Mouse (Mus musculus): ENCODE measurements around the gene Twnk.

Twnk gene

DNA sequence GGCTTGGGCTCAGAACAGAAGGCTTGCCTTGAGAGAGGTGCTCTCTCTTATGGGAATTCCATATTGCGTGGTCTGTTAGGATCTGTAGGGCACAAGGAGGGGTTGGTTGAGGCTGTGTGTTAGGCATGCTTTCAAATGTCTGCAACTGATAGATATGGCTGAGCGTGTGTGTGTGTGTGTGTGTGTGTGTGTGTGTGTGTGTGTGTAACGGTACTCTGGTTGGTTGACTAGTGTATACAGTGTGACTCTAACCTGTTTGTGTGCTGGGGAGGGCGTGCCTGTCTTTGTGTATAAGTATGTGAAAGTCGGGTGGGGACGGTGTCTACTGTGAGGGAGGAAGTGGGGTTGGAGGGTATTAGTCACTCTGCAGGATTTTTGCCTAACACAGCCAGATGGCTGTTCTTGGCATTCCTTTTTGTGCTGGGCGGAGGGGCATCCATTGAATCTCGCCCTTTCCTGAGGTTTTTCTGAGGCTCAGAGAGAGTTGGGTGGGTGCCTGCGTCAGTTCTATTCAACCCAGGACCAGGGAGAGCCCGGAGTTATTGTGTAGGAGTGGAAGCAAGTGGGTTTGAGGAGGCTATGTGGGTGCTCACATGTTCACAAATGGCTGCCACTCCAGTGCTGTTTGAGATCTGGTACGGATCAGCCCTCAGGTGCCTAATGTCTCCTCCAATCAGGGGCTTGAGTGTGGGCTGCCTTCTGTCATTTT lies 42.6 kb downstream of the Twnk start:
- in situ Hi-C loops (cut with MboI, MseI), result loop anchor here (5.0 kb wide), 1 partner anchor 41 kb away; the partner anchor contains the start of genes Mrpl43 and Twnk

DNA sequence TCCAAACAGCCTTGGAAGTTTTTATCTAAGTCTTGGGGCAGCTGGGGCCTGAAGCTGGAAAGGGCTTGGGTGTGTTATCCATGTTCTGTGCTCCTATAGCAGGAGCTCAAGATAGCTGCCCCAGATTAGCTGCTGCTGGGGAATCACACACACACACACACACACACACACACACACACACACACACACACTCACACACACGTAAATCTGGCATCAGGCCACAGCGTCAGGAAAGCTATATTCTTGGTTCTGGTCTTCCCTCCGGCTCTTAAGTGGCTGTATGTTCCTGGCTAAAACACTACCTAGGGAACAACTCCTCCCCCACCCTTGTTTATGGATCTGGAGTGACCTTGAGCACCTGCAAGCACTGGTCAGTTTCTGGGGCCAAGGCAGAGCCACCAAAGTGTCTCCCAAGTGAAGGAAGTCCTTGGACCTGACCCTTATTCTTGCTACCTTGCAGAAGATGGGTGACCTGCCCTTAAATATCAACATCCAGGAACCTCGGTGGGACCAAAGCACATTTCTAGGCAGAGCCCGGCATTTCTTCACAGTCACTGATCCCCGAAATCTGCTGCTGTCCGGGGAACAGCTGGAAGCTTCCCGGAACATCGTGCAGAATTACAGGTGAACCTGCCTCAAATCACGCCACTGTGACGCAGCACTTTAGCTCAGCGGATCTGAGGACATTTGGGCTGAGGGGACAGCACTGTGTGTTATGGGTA lies 43.3 kb downstream of the Twnk start:
- in situ Hi-C loops (cut with MboI, MseI), result loop anchor here (5.0 kb wide), 1 partner anchor 42 kb away; the partner anchor contains the start of genes Mrpl43 and Twnk

DNA sequence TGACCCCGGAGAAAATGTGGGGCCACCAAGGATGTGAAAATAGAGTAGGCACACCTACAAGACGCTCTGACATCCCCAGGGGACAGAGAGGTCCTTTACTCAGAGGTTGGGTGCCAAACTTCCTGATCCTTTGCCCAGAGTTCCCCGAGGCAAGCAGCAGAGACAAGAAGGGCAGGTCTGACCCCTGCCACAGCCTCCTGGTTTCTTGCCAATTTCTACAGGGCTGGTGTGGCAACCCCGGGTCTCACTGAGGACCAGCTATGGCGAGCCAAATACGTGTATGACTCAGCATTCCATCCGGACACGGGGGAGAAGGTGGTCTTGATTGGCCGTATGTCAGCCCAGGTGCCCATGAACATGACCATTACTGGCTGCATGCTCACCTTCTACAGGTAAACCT lies 44.1 kb downstream of the Twnk start:
- in situ Hi-C loops (cut with MboI, MseI), result loop anchor here (5.0 kb wide), 1 partner anchor 42 kb away; the partner anchor contains the start of genes Mrpl43 and Twnk

DNA sequence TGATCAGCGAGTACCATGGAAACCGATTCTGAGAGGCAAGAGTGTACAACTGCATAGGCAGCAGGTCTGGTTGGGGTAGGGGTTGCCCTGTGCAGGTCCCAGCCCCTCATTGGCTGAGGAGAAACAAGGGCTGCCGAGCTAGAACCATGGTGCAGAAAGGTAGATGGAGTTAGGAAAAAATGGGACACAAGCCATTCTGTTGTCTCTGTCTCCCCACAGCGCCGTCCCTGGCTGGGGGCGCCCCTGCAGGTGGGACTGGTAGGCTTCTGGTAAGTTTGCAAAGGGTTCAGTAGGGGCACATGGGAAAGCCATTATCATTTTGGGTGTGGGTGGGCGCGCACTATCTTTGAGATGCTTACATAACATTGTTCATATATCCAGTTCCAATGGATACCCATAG lies 48.0 kb downstream of the Twnk start:
- in situ Hi-C loops (cut with MboI, MseI), result no loop called here

DNA sequence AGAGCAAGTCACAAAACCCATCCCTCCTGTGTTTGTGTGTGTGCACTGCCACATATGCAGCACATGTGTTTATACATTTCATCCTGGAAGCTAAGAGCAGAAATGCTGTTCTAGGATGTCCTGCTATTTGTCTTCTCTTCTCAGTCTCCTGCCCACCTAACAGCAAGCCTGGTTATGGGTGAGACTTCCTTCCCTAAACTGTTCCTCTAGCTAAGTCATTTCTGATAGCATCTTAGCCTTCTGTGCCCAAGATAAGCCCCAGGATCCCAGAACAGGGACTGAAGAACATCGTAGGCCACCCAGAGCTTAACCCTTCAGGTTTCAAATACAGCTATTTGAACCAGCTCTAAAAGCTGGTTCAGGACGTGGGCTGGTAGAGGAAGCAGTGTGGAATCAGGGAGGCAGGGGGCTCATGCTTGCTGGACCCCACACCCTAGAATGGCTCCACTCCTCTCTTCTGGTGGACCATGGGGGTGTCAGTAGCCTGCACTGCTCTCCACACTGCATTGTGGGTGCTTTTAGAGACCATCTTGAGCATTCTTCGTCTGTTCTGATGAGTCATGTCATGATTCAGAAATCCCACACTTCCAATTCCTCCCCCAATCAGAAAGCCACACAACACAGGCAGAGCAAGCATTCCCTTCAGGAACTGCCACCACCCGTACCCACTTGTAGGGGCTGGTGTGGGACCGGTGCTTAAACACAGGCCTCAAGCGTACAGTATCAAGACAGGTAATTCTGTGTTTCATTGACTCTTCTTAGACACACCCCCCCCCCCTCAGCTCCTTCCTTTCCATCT lies 49.6 kb downstream of the Twnk start:
- in situ Hi-C loops (cut with MboI, MseI), result no loop called here

DNA sequence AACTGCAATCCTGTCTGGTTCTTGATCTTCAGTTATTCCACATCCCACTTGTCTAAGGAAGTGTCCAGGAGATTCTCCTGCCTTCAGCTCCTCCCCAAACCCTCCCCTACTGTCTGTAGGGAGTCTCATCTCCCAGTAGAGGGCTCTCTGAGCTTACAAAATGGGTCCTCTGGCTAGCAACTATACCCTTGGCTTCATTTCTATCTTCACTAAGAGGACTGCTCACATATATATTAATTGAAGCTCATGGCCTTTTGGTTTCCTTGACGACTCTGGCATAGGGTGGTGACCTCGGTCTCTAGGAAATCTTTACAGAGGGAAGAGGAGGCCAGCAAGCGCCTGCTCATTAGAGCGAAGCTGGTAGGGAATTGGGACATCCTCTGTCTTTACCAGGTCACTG lies 50.9 kb downstream of the Twnk start:
- in situ Hi-C loops (cut with MboI, MseI), result no loop called here

DNA sequence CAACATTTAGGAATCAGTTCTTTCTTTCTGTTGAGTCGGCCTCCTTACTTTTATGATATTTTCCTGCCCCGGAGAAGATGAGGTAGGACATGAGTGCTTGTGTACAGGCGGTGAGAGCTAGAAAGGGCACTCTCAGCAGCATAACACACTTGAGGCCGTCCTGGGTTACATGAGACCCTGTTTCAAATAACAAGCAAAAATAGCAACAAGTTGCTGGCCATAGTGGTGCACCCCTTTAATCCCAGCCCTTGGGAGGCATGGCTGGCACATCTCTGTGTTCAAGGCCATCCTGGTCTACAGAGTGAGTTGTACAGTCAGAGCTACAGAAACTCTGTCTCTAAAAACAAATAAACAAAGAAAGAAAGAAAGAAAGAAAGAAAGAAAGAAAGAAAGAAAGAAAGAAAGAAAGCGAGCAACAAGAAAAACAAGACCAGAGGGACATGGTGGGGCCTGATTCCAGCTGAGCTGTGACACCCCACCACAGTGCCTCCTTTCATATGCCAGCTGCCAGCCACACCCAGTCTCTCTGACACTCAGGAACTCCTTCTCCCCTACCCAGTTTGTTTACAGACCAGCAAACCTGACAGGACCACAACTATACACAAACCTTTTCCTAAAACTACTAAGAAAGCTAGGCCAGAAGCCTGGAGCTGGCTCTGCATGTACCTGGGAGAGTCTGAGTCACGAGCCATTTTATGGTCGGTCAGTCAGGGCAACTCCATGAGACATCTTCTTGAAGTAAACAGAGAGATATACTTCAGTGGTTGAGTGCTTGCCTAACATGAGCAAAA lies 51.6 kb downstream of the Twnk start:
- in situ Hi-C loops (cut with MboI, MseI), result no loop called here

DNA sequence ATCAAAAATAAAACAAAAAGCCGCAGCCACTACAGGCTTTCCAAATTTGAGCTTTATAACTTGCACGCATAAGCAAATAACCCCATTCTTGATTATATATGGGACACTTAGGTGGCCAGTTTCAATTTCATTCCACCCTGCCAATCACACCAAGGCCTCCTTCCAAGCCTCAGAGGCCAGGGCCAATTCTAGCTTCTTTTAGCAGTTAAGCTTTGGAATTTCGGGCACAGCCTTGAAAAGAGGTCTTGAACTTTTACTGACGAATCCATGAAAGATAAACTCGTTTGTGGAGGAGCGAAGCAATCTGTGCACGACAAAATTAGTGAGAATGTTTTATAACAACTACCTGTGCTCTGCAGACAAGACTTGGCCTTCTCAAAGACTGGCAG lies 52.3 kb downstream of the Twnk start:
- in situ Hi-C loops (cut with MboI, MseI), result no loop called here

DNA sequence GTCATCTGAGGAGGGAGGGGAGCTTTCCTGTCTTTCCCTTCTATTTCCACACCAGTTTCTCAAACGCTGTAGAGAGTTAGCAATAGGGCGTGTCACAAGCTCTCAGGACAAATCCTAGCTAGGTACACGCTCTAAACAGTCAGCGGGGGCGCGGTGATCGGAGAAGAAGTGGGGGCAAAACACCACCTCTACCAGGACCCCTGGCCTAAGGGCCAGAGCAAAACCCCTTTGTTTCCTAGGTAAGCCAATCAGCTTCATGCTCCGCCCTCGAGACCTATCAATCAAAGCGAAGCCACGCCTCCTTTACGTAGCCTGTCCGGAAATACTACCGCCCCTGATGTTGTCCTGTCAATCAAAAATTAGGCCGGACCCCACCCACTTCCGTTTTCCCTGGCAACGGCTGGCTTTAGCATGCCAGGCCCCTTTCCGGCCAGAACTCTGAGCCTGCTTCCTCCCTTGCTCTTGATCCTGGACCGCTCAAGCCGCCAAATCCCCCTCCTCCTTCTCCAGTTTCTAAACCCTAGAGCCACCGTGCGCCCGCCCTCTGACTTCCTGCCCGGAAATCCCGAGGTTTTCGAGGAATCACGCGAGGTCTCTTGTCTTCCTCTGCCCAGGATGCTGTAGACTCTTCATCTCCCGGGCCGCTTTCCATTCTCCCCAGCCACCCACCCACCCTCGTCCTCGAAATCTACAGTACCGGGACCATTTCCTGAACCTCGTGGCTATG lies 52.8 kb downstream of the Twnk start:
- in situ Hi-C loops (cut with MboI, MseI), result no loop called here

DNA sequence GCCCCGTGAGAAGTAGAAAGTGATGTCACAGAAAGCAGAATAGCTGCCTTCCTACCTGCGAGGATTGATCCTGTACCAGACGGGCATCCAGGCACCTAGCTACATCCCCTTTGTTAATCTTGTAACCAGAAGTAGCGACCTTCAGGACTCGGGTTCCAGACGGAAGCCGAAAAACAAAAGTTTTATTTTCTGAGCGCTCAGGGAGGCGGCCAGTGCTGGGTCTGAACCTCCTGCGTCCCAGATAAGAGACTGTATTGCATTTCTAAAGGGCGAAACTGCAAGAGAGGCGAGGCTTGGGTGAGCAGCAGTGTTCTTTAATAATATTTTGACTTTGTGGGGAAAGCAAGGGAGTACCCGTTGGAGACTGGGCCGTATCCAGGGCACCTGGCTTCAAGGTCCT lies 53.4 kb downstream of the Twnk start:
- in situ Hi-C loops (cut with MboI, MseI), result no loop called here
